Mouse (Mus musculus) Patski (cell line): Measurements from ENCODE around the gene Crtc3. TPM values are rescaled to one million over a fixed set of nuclear protein-coding genes. Genes with fewer than 3 reads are reported as not detected.

Experiments used
- ATAC-seq: fragments of 100-300 bp; one replicate; pipeline ENCODE4 v1.8.0; 2021
- CTCF ChIA-PET: fragments of 350-600 bp; sonication (Branson Sonifier 250); formaldehyde crosslinking; loops from one replicate; lab custom pipeline; 2022; ENCODE audit warnings: inconsistent platforms; lab: Charles Lee
- POLR2A ChIA-PET: fragments of 350-600 bp; sonication (Branson Sonifier 250); formaldehyde crosslinking; loops from one replicate; lab custom pipeline; 2022; ENCODE audit warnings: antibody characterized with exemption, inconsistent platforms; lab: Charles Lee
- DNase-seq: peaks from one replicate; pipeline ENCODE4 v3.0.0-alpha.2; 2011; ENCODE audit warnings: low read depth, low spot score
- H3K27me3 ChIP-seq: fragments of 371-371 bp; one replicate; pipeline ENCODE4 v1.5.1; 2021
- CTCF ChIP-seq: fragments of 100-300 bp; IDR thresholded peaks from one replicate; pipeline ENCODE4 v1.5.1; 2021
- in situ Hi-C: fragments of 300-500 bp; cut with MboI; formaldehyde crosslinking; loops from 3 replicates; pipeline ENCODE4 v1.11.1; 2018; ENCODE audit warnings: low pct_unique_long_range_greater_than_20kb, mixed read lengths
- polyA plus RNA-seq: library from polyadenylated mRNA; unstranded; gene quantifications from one replicate; pipeline ENCODE4 v1.2.3, GENCODE M21; 2021

Gene Crtc3
- polyA plus RNA-seq, 1 experiment from 2014 or later = 25.6 TPM

DNA sequence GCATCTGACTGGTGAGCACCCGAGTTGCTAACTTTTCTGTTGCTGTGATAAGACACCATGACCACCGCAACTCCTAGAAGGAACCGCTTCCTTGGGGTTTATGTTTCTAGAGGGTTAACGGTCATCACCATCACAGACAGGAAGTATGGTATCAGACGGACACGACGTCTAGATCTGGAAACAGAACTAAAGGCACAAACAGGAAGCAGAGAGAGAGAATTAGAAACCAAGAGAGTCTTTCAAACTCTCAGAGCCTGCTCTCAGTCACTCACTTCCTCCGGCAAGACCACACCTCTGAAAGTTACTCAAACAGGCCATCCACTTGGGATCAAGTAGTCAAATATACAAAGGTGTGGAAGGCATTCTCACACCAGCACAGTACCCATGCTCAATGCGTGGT is 112.9 kb downstream of the Crtc3 start:
- TF ChIP-seq CTCF = no peak
- CTCF ChIA-PET = interaction anchor here (9.2 kb wide), 1 partner anchor 190 kb away, joined by 47 read pairs; the partner anchor contains the start of gene Fes
- ATAC-seq (no peak), DNase-seq (no peak)
- POLR2A ChIA-PET = no interaction called here
- in situ Hi-C loops = loop anchor here (25.0 kb wide), 1 partner anchor 438 kb away; no protein-coding TSS in a partner anchor
- H3K27me3 ChIP-seq = peaks cover 28% of the 10 kb centered on the region

DNA sequence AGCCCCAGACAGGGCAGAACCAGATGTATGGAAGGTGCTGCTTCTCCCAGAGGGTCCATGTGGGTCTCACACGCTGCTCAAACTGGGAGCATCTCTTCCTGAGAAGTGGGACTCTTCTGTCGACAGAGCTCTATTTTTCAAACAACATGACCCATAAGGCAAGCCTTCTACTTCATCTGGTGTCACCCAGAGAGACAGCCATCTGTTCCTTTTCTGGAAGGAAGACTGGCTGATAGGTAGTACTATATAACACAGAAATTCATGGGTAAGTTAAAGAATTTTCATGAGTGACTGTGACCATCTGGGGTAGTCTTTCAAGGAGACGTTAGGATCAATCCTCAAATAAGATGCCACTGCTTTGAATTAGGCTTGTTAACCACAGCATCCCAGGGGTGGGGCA is 115.6 kb downstream of the Crtc3 start:
- H3K27me3 ChIP-seq = peaks cover 39% of the 10 kb centered on the region
- in situ Hi-C loops = no loop called here
- DNase-seq = no peak
- ChIA-PET POLR2A (no interaction called here), CTCF (interaction anchor here (1.1 kb wide), 1 partner anchor 11 kb away, joined by 3 read pairs; no protein-coding TSS in a partner anchor)
- no peak for ATAC-seq
- TF ChIP-seq CTCF = no peak

DNA sequence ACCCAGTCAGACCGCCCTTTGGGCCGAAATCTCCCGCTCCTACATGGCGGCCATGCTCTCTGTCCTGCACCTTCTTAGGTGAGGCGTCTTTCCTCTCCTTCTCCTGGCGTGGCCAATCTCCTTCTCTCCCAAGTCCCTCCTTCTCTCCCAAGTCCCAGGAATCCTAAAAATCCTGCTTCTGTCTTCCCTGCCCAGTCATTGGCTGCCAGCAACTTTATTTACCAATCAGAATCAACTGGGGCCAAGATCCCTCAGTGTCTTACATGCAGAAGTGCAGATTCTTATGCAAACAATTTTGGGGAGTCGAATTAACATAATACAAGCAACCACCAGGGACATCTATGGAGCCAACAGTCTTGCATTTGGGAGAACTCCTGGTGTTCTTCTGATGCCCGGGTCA is 120.7 kb downstream of the Crtc3 start:
- in situ Hi-C loops = no loop called here
- DNase-seq = no peak
- CTCF ChIA-PET = no interaction called here
- peaks cover 24% of the 10 kb centered on the region for H3K27me3 ChIP-seq
- no peak for ATAC-seq
- POLR2A ChIA-PET = no interaction called here
- TF ChIP-seq CTCF = no peak

DNA sequence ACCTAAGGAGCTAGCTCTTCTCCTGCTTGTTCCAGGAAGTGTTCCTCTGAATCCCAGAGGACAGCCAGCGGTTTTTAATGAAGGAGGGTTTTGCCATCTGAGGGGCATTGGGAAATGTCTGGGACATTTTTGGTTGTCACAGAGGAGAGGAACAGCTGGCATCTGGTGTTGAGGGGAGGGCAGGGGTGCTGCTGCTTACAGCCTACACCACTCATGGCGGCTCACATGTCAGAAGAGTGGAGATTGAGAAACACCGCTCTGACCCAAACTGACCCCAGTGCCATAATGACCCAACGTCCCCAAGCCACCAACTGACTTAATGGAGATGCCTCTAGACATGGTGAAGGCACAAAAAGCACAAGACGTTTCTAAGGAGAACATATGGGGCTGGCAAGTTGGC is 126.7 kb downstream of the Crtc3 start:
- H3K27me3 ChIP-seq = peaks cover 4% of the 10 kb centered on the region
- no peak for ATAC-seq
- in situ Hi-C loops = no loop called here
- POLR2A ChIA-PET = no interaction called here
- CTCF ChIA-PET = interaction anchor here (0.6 kb wide), 1 partner anchor 101 kb away, joined by 3 read pairs; no protein-coding TSS in a partner anchor
- DNase-seq = no peak
- TF ChIP-seq CTCF = no peak

DNA sequence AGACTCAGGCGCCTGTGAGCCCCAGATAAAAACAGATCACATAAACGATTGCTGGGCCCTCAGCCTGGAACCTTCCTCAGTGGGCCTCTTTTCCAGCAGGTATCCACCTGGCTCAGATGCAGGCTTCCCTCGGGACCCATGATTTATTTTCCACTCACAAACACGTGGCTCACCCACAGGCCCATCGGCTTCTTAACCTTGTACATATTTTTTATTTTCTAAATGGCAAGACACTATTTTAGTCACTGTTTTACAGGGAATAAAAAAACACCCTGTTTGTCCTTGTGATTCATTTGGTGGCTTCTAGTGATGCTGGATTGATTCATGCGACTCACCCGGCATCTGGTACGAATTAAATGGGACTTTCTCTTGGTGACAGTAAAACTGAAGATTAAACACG is 127.4 kb downstream of the Crtc3 start:
- in situ Hi-C loops = no loop called here
- CTCF ChIA-PET = no interaction called here
- POLR2A ChIA-PET = no interaction called here
- DNase-seq (no peak), ATAC-seq (no peak)
- peaks cover 3% of the 10 kb centered on the region for H3K27me3 ChIP-seq
- no peak for TF ChIP-seq CTCF

DNA sequence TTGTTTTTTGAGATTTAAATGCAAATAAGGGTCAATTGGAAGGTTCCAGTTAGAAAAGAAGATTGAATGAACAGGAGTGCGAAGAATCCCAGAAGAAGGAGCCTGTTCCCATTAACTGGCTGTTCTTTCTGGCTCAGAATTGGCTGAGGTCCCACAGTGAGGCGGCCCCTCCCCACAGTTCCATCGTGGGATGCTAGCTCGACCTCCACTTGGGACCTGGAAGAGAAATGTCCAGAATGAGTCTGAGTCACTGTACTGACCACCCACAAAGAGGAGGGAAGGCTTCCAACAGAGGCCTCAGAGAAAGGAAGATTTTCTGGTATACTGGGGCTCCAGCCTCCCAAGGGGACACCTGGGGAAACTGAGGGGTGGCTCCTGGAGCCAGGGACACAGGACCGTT is 130.1 kb downstream of the Crtc3 start:
- DNase-seq (no peak), ATAC-seq (no peak)
- ChIA-PET POLR2A (no interaction called here), CTCF (no interaction called here)
- no peaks in the 10 kb centered on the region for H3K27me3 ChIP-seq
- no peak for TF ChIP-seq CTCF
- in situ Hi-C loops = no loop called here

DNA sequence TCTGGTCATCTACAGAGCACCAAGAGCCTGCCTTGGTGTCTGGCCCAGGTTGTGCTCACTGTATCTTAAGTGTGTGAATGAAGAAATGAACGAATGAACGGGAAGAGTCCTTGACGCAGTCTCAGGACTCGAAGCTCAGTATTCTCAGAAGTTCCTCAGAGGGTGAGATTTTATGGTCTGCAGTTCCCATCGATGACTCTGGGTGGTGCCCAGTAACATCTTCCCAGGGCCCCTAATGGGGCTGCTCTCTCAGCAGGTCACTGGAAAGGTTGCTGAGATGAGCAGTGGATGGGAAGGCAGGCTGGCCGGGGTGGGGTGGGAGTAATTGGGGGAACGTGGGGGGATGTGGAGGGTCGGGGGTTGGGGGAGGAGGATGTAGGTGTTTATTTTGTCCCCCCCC is 130.6 kb downstream of the Crtc3 start:
- in situ Hi-C loops = no loop called here
- no peaks in the 10 kb centered on the region for H3K27me3 ChIP-seq
- CTCF ChIA-PET = no interaction called here
- TF ChIP-seq CTCF = peak; percentile 41
- POLR2A ChIA-PET = no interaction called here
- ATAC-seq (no peak), DNase-seq (no peak)

DNA sequence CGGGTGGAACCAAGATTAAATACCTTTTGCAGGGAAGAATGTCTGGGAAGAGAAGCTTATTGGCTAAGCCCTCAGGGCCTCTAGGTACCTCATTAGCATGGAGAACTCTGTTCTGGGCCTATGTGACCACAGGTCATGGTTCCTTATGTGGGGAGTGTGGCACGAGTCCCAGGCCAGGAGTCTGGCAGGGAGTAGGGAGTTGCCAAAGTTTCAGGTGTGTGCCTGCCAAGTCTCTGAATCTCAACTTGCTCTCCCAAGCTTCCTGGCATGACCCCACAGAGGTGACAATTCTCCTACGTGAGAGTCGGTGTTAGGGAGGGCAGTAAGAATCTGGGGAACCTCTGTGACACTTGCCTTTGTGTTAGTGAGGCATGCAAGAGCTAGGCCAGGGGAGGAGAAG is 131.5 kb downstream of the Crtc3 start:
- ChIA-PET POLR2A (no interaction called here), CTCF (interaction anchor here (1.1 kb wide), 1 partner anchor 21 kb away, joined by 3 read pairs; no protein-coding TSS in a partner anchor)
- H3K27me3 ChIP-seq = no peaks in the 10 kb centered on the region
- in situ Hi-C loops = no loop called here
- no peak for TF ChIP-seq CTCF
- DNase-seq (no peak), ATAC-seq (no peak)

DNA sequence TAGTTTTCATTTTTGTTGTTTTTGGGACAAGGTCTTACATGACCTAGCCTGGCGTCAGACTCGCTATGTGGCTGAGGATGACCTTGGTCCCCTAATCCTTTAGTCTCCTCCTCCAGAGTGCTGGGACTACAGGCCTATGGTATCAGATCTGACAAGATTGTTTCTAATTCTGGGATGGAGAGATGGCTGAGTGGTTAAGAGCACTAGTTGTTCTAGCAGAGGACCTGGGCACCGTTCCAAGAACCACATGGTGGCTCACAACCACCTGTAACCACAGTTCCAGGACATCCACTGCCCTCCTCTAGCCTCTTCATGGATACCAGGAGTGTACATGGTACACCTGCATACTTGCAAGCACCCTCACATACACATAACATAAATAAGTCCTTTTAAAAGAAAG is 132.5 kb downstream of the Crtc3 start:
- POLR2A ChIA-PET = no interaction called here
- no peaks in the 10 kb centered on the region for H3K27me3 ChIP-seq
- CTCF ChIA-PET = no interaction called here
- ATAC-seq (no peak), DNase-seq (no peak)
- TF ChIP-seq CTCF = no peak
- in situ Hi-C loops = no loop called here

DNA sequence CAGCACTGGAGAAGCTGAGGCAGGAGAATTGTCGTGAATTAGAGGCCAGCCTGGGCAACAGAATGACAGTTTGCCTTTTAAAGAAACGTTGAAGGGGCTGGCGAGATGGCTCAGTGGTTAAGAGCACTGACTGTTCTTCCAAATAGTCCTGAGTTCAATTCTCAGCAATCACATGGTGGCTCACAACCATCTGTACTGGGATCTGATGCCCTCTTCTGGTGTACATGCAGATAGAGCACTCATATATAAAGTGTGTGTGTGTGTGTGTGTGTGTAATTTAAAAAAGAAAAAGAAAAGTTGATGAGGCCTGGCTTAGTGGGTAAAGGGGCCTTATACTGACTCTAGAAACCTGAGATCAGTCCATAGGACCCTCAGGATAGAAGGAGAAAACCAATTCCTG is 133.5 kb downstream of the Crtc3 start:
- ChIA-PET CTCF (no interaction called here), POLR2A (no interaction called here)
- in situ Hi-C loops = no loop called here
- TF ChIP-seq CTCF = peak; percentile 16
- no peak for DNase-seq
- no peaks in the 10 kb centered on the region for H3K27me3 ChIP-seq
- no peak for ATAC-seq

DNA sequence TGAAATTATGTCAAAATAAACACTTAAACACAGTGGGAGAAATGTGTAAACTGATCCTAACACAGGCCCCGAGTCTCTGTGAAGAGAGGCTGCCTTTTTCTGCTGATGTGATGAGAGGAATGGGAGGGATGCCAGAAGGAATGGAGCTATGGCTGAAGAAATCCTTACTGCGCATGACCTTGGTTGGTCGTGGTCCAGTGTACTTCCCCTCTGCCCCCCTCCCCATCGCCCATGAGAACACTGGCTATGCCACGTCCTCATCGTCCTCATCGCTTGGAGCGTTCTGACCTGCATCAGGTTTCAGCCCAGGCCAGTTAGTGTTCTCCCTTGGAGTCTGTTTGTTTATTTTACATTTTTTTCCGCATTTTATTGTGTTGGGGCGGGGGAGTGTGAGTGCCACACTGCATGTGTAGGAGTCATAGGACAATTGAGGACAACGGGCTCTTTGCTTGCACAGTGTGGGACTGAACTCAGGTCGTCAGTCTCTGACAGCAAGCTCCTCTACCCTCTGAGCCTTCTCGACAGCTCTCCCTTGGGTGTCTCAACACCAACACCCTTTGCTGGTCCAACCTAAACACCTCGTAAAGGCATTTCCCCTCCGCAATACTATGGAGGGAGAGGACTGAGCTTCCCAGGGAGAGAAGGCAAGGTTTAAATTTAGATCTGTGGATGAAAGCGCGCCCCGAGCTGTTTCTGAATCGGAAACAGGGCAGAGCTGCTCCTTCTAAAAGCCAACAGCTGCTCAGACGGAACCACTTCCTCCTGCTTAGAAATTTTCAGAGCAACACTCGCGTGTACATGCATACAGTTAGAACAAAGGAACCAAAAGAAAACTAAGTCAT is 134.3 kb downstream of the Crtc3 start:
- TF ChIP-seq CTCF = no peak
- ChIA-PET POLR2A (no interaction called here), CTCF (no interaction called here)
- in situ Hi-C loops = no loop called here
- H3K27me3 ChIP-seq = no peaks in the 10 kb centered on the region
- ATAC-seq (no peak), DNase-seq (no peak)
